Mouse (Mus musculus) cerebellum, adult 2 months (tissue): ENCODE measurements at regions not wholly inside any gene's neighbourhood (a gene's known extent, or its start where the extent isn't known, plus 50 kb on each side); places are given as distances from the start of the nearest gene placed in this dataset.

ENCODE experiments used
- CTCF ChIP-seq: fragments of 200-500 bp; IDR thresholded peaks from 2 replicates; pipeline ENCODE4 v1.5.1; 2011; ENCODE audit warnings: low read depth, mild to moderate bottlenecking, control low read depth, low read length, moderate library complexity, borderline replicate concordance; ENCODE audit not compliant: insufficient read depth
- POLR2A ChIP-seq: fragments of 200-500 bp; IDR thresholded peaks from 2 replicates; pipeline ENCODE4 v1.6.1; 2011; ENCODE audit warnings: low read length, control low read depth, borderline replicate concordance; ENCODE audit not compliant: insufficient read depth

DNA sequence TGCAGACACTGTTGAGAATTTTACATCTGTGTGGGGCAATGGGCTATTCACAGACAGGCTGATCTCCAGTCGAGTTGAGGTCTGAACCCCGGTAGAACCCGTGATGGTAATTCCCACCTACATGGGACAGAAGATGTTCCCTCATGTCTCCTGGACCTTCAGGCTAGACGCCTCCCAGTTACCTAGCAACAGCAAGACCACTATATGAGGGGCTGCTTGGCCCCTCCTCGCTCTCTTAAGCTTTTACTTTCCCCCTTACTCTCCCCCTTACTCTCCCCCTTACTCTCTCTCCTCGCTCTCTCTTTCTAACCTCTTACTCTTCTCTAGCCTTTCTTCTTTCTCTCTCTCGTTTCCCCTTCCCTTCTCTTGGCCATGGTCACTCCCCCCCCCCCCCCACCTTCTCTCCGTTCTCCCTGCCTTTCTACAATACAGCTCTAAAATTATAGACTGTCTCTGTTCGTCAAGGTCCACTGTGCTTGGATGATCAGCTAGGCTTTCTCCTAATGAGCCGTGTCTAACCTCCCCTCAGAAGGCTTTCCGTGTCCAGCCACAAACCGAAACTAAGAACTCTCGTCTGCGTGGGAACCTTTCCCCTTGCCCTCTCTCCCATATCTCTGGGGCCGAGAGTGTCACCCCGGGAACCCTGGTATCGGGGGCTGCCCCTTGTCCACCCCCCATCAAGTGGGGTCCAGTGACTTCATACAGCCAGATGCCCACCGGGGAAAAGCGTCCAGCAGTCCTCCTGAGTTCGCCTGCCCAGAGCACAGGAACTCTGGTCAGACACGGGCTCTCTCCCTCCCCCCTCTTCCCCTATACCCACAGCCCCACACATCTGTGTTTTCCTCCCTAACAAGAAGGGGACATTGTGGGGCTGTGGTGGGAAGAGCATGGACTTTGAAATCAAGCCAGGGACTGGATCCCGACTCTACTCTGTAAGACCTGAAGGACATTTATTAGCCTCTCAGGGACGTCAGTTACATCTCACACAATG, 60.6 kb upstream of the Enpep start:
- no peak for TF ChIP-seq CTCF
- no peak for TF ChIP-seq POLR2A
